ENCODE assay signal across 23 mouse cellular contexts in genomic region chr13:56259926-56260250, GRCm38 (mm10). TPM values are rescaled to one million over a fixed set of nuclear protein-coding genes. Genes with fewer than 3 reads are reported as not detected.
A peak's percentile ranks its signal among the peaks of the same experiment; 100 is the strongest.
DNase-seq lines count a peak whose midpoint lies in the region; ATAC-seq and TF ChIP-seq lines count a peak whose summit lies in the region.
"Had no signal": no experiment of that assay in that cellular context is flagged by ENCODE, and none has a peak within 500 bp of the region (broad histone marks: within the 10 kb centered on the region; RNA-seq: fewer than 3 reads in every experiment).

No protein-coding gene starts in this region.

- TF ChIP-seq CTCF in midbrain, postnatal 0 days (IDR thresholded peaks at IDR 0.05) = no peak

- H3K27ac ChIP-seq in midbrain, embryonic 11.5 days (ENCODE audit: low read depth, low read length) = peak overlapping the region; percentile 64
- no peak overlapping the region for H3K27ac ChIP-seq in midbrain, postnatal 0 days (ENCODE audit: low read depth, low read length)
- no peak overlapping the region for H3K27ac ChIP-seq in forebrain, embryonic 14.5 days (ENCODE audit: low read depth, low read length)
- 0 out of 2 replicates have a peak overlapping the region, but pooled peaks have one; percentile 15 for H3K27ac ChIP-seq in midbrain, embryonic 15.5 days
- H3K27ac ChIP-seq: embryonic facial prominence, embryonic 15.5 days; limb, embryonic 13.5 days; liver, embryonic 14.5 days had no signal

- 0 out of 2 replicates have a peak overlapping the region, but pooled peaks have one; percentile 3 for H3K4me3 ChIP-seq in midbrain, embryonic 11.5 days (ENCODE audit: low read depth, low read length)
- H3K4me3 ChIP-seq in midbrain, postnatal 0 days (ENCODE audit: low read depth, low read length) = no peak overlapping the region
- no peak overlapping the region for H3K4me3 ChIP-seq in forebrain, embryonic 14.5 days (ENCODE audit: low read depth, low read length)
- H3K4me3 ChIP-seq in midbrain, embryonic 15.5 days = no peak overlapping the region

- peak overlapping the region; percentile 24; the same call in 1 of the 2 replicates for H3K4me2 ChIP-seq in midbrain, embryonic 11.5 days
- no peak overlapping the region for H3K4me2 ChIP-seq in midbrain, postnatal 0 days (ENCODE audit: low read depth, low read length, poor library complexity, severe bottlenecking)
- H3K4me2 ChIP-seq in forebrain, embryonic 14.5 days (ENCODE audit: low read length) = peak overlapping the region; percentile 54; the same call in 1 of the 2 replicates
- H3K4me2 ChIP-seq in midbrain, embryonic 15.5 days = no peak overlapping the region

- H3K9ac ChIP-seq in midbrain, embryonic 11.5 days (ENCODE audit: low read length) = peak overlapping the region; percentile 28
- H3K9ac ChIP-seq in midbrain, postnatal 0 days (replicated peaks; ENCODE audit: low read length, poor library complexity, severe bottlenecking) = no peak overlapping the region
- no peak overlapping the region for H3K9ac ChIP-seq in forebrain, embryonic 14.5 days (ENCODE audit: low read length)
- no peak overlapping the region for H3K9ac ChIP-seq in midbrain, embryonic 15.5 days
- H3K9ac ChIP-seq: embryonic facial prominence, embryonic 15.5 days; limb, embryonic 13.5 days; liver, embryonic 14.5 days had no signal

- no peak; the same call in 1 of the 2 replicates for ATAC-seq in midbrain, embryonic 11.5 days (ENCODE audit: low FRiP score)
- no peak for ATAC-seq in midbrain, postnatal 0 days (ENCODE audit: low FRiP score)
- no peak for ATAC-seq in forebrain, embryonic 14.5 days
- no peak for ATAC-seq in midbrain, embryonic 15.5 days (replicated peaks)
- ATAC-seq: CD4-positive, CD25-positive, alpha-beta regulatory T cell, adult 4 months had no signal

- no peaks in the 10 kb centered on the region for H3K36me3 ChIP-seq in midbrain, embryonic 11.5 days (ENCODE audit: control insufficient read depth, insufficient read depth, low read length)
- H3K36me3 ChIP-seq in midbrain, postnatal 0 days (ENCODE audit: insufficient read depth, low read length) = no peaks in the 10 kb centered on the region
- no peaks in the 10 kb centered on the region for H3K36me3 ChIP-seq in forebrain, embryonic 14.5 days (ENCODE audit: control insufficient read depth, insufficient read depth, low read length)
- H3K36me3 ChIP-seq in midbrain, embryonic 15.5 days (replicated peaks) = no peaks in the 10 kb centered on the region
- H3K36me3 ChIP-seq: embryonic facial prominence, embryonic 15.5 days; limb, embryonic 13.5 days had no signal

- peak; percentile 45 for DNase-seq in embryo, embryonic 10 days (ENCODE audit: low spot score)
- no peak for DNase-seq in embryo, embryonic 11 days
- DNase-seq in midbrain, embryonic 11.5 days (ENCODE audit: low spot score, missing footprints) = peak; percentile 94
- no peak for DNase-seq in midbrain, postnatal 0 days (ENCODE audit: low spot score)
- DNase-seq in forebrain, embryonic 14.5 days (ENCODE audit: low spot score) = no peak
- no peak for DNase-seq in layer of hippocampus, adult 18-20 months (ENCODE audit: low spot score in 2 of 2)
- DNase-seq in lung, adult 18-20 months = no peak
- DNase-seq: adrenal gland, postnatal 10 days; cerebellum, adult 11-12 months; cerebellum, postnatal 25 days; gastrocnemius, postnatal 25 days; kidney, adult 2 months; kidney, postnatal 25 days; layer of hippocampus, adult 9-11 months had no signal

- 1% methylated on average over 5 of the region's 5 CpGs for WGBS in midbrain, embryonic 11.5 days
- WGBS in midbrain, postnatal 0 days = 3% methylated on average over 5 of the region's 5 CpGs
- 1% methylated on average over 5 of the region's 5 CpGs for WGBS in forebrain, embryonic 14.5 days
- WGBS in midbrain, embryonic 15.5 days = 4% methylated on average over 5 of the region's 5 CpGs

- H3K27me3 ChIP-seq in midbrain, embryonic 11.5 days (ENCODE audit: control insufficient read depth, insufficient read depth, low read length) = peaks cover 82% of the 10 kb centered on the region
- H3K27me3 ChIP-seq in midbrain, postnatal 0 days (ENCODE audit: insufficient read depth, low read length) = peaks cover 52% of the 10 kb centered on the region
- peaks cover 44% of the 10 kb centered on the region for H3K27me3 ChIP-seq in forebrain, embryonic 14.5 days (replicated peaks; ENCODE audit: control insufficient read depth, insufficient read depth, low read length)
- H3K27me3 ChIP-seq in midbrain, embryonic 15.5 days (replicated peaks) = peaks cover 82% of the 10 kb centered on the region

- peaks cover 42% of the 10 kb centered on the region for H3K4me1 ChIP-seq in midbrain, embryonic 11.5 days (ENCODE audit: control insufficient read depth, insufficient read depth, low read length)
- peaks cover 6% of the 10 kb centered on the region; the same call in 1 of the 2 replicates for H3K4me1 ChIP-seq in midbrain, postnatal 0 days (ENCODE audit: insufficient read depth, low read length)
- H3K4me1 ChIP-seq in forebrain, embryonic 14.5 days (ENCODE audit: control insufficient read depth, insufficient read depth, low read length) = peaks cover 15% of the 10 kb centered on the region
- peaks cover 32% of the 10 kb centered on the region for H3K4me1 ChIP-seq in midbrain, embryonic 15.5 days

- H3K9me3 ChIP-seq in midbrain, embryonic 11.5 days (ENCODE audit: control insufficient read depth, low read length) = no peaks in the 10 kb centered on the region
- H3K9me3 ChIP-seq in midbrain, postnatal 0 days (ENCODE audit: low read length) = no peaks in the 10 kb centered on the region
- H3K9me3 ChIP-seq in forebrain, embryonic 14.5 days (replicated peaks; ENCODE audit: control insufficient read depth, low read length) = no peaks in the 10 kb centered on the region
- H3K9me3 ChIP-seq in midbrain, embryonic 15.5 days = no peaks in the 10 kb centered on the region
- H3K9me3 ChIP-seq: embryonic facial prominence, embryonic 15.5 days had no signal

RNA-seq across cellular contexts. Expression of gene Neurog1, which starts 7.9 kb away (rescaled TPM):
- polyA plus RNA-seq in midbrain, embryonic 11.5 days (2014; fragmentation: Nextera tagmentation; extraction: Ambion mirVana) = 35.6 and 42.1 TPM in 2 replicates
- not detected in 2 replicates for total RNA-seq in midbrain, postnatal 0 days (2014; rRNA removed)
- polyA plus RNA-seq in midbrain, postnatal 0 days (2015; fragmentation: Nextera tagmentation; extraction: Ambion mirVana) = not detected in 2 replicates
- 3.4 and 4.3 TPM in 2 replicates for polyA plus RNA-seq in forebrain, embryonic 14.5 days (2014; fragmentation: Nextera tagmentation; extraction: Ambion mirVana)
- 3.9 and 6.1 TPM in 2 replicates for polyA plus RNA-seq in midbrain, embryonic 15.5 days (2015; fragmentation: Nextera tagmentation; extraction: Ambion mirVana)
- total RNA-seq in layer of hippocampus, adult 18-20 months (2021) = under 1 TPM; 0.17 to 0.58 TPM
- total RNA-seq: adrenal gland, postnatal 10 days; gastrocnemius, postnatal 25 days; heart, adult 8-10 months; left cerebral cortex, adult 8-10 months had no signal
- polyA plus RNA-seq: CD4-positive, CD25-positive, alpha-beta regulatory T cell, adult 4 months; heart, postnatal 0 days; kidney, adult 2 months; limb, embryonic 13.5 days; liver, embryonic 14.5 days; small intestine, adult 2 months had no signal

RNA-seq across cellular contexts. Expression of gene Cxcl14, which starts 36.5 kb away (rescaled TPM):
- 9.2 and 9.3 TPM in 2 replicates for polyA plus RNA-seq in midbrain, embryonic 11.5 days (2014; fragmentation: Nextera tagmentation; extraction: Ambion mirVana)
- total RNA-seq in midbrain, postnatal 0 days (2014; rRNA removed) = 31.5 and 34.1 TPM in 2 replicates
- polyA plus RNA-seq in midbrain, postnatal 0 days (2015; fragmentation: Nextera tagmentation; extraction: Ambion mirVana) = 32.7 and 37.0 TPM in 2 replicates
- 8.1 and 10.8 TPM in 2 replicates for polyA plus RNA-seq in forebrain, embryonic 14.5 days (2014; fragmentation: Nextera tagmentation; extraction: Ambion mirVana)
- 16.4 and 22.7 TPM in 2 replicates for polyA plus RNA-seq in midbrain, embryonic 15.5 days (2015; fragmentation: Nextera tagmentation; extraction: Ambion mirVana)
- total RNA-seq in layer of hippocampus, adult 18-20 months (2021) = 100 to 1,000 TPM; 144 to 150 TPM
- polyA plus RNA-seq: CD4-positive, CD25-positive, alpha-beta regulatory T cell, adult 4 months had no signal

Comparison
In these comparisons a context has a peak if more than half of its experiments do, and no peak if none do; other contexts are left out.
1. DNase-seq: peak in embryo, embryonic 10 days (single experiment) and midbrain, embryonic 11.5 days (single experiment); none in embryo, embryonic 11 days (single experiment), midbrain, postnatal 0 days (single experiment), forebrain, embryonic 14.5 days (single experiment), layer of hippocampus, adult 18-20 months (0 of 2) and lung, adult 18-20 months (0 of 2).
2. H3K27ac ChIP-seq: peak in midbrain, embryonic 11.5 days (single experiment) and midbrain, embryonic 15.5 days (single experiment); none in midbrain, postnatal 0 days (single experiment) and forebrain, embryonic 14.5 days (single experiment).
3. H3K4me2 ChIP-seq: peak in midbrain, embryonic 11.5 days (single experiment) and forebrain, embryonic 14.5 days (single experiment); none in midbrain, postnatal 0 days (single experiment) and midbrain, embryonic 15.5 days (single experiment).